Mouse (Mus musculus): Measurements from ENCODE around the gene Tns1. TPM values are rescaled to one million over a fixed set of nuclear protein-coding genes. Genes with fewer than 3 reads are reported as not detected.
A peak's percentile ranks its signal among the peaks of the same experiment; 100 is the strongest.

The Tns1 gene
- total and polyA plus RNA-seq, 3 experiments: 0.40 to 3.6 (median 0.89) TPM

DNA sequence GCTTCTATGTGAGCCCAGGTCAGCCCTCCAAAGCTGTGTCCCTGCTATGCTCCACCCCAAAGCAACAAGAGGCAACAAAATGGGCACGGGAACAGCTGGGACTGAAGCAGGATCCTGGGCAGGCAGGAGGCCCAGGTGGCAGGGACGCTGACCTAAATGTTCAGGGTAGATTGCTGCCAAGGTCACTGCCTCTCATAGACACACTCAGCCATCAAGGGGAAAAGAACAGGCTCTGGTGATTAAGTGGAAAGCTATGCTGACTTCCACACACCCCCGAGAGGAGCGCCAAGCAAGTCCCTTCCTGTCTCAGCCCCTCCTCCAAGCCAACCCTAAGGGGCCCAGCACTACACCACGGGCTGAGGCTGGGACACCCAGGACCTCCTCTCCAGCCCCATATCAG is 115.8 kb downstream of the Tns1 start:
- TF ChIP-seq USF2 (conservative IDR thresholded peaks at IDR 0.05; ENCODE audit: low read depth, low read length): no peak
- TF ChIP-seq E2F4 (IDR thresholded peaks at IDR 0.05; ENCODE audit: insufficient replicate concordance, low read depth, low read length): no peak
- no peak for TF ChIP-seq USF1 (IDR thresholded peaks at IDR 0.05; ENCODE audit: low read depth, low read length)
- TF ChIP-seq NELFE (IDR thresholded peaks at IDR 0.05; ENCODE audit: low read depth, low read length): no peak
- no peak for TF ChIP-seq MAX (IDR thresholded peaks at IDR 0.05; ENCODE audit: low read length)
- no peak for TF ChIP-seq EP300 (IDR thresholded peaks at IDR 0.05; ENCODE audit: low read length)
- TF ChIP-seq POLR2A (IDR thresholded peaks at IDR 0.05; ENCODE audit: low read depth, low read length): no peak
- TF ChIP-seq KAT2A (IDR thresholded peaks at IDR 0.05; ENCODE audit: insufficient replicate concordance, low read length): no peak
- no peak for TF ChIP-seq POLR2AphosphoS2 (IDR thresholded peaks at IDR 0.05; ENCODE audit: low read depth, low read length)
- TF ChIP-seq IRF4 (IDR thresholded peaks at IDR 0.05; ENCODE audit: low read depth, low read length): no peak
- TF ChIP-seq CHD1 (IDR thresholded peaks at IDR 0.05; ENCODE audit: low read depth, low read length): no peak
- no peak for TF ChIP-seq RAD21 (IDR thresholded peaks at IDR 0.05; ENCODE audit: low read depth, low read length)

DNA sequence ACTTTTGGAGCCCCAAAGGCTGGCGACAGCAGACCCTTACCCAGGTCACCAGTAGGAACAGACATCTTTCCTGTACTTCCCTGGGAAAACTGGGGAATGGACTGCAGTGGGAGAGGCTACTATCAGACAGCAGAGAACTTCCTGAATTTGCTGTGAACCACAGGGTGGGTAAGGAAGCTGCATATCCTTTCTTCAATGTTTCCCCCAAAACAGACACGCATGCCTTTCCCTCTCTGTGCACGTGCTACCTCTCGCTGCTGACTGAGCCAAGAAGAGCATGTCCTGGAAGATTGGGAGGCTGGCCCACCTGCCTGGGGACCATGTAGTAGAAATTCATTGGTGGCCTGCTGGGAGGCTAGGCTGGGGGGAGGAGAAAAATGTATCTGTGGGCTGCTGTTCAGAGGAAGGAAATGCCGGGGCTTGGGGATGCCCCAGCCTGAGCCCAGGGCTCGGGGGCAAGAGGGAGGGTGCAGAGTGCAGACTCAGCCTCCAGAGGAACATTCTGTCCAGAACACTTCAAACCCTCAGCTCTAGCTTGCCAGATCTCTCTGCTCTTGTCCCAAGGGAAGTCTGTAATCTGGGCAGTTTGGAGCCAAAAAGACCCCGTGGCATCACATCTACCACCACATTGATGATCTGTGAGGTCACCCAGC is 116.7 kb downstream of the Tns1 start:
- Histone ChIP-seq H3K27me3 (replicated peaks) (no peaks in the 10 kb centered on the region), H3K27ac (ENCODE audit: insufficient read depth, low read depth) (no peak overlapping the region), H3K4me2 (ENCODE audit: insufficient read depth, low read depth, poor library complexity, severe bottlenecking) (no peak overlapping the region), H3K36me3 (replicated peaks in 1 of 2; ENCODE audit: control insufficient read depth in 1 of 2, insufficient read depth in 1 of 2, low read length in 1 of 2) (no peaks in the 10 kb centered on the region), H3K79me2 (replicated peaks; ENCODE audit: control insufficient read depth, extremely low read depth, insufficient read depth, poor library complexity, severe bottlenecking) (no peaks in the 10 kb centered on the region), H3K9me3 (replicated peaks; ENCODE audit: low read length) (peaks cover 6% of the 10 kb centered on the region), H3K9ac (ENCODE audit: insufficient read depth, low read depth) (no peak overlapping the region), H3K4me1 (ENCODE audit: control insufficient read depth in 1 of 2, insufficient read depth in 2 of 2) (peaks cover 0 to 32% of the 10 kb centered on the region in 2 experiments; a peak in 2 of 4 replicates), H3K4me3 (replicated peaks in 1 of 3; ENCODE audit: low read depth in 2 of 3, low read length in 2 of 3, poor library complexity in 1 of 3) (no peak overlapping the region)
- dilution Hi-C loops (cut with MboI; ENCODE audit: extremely low pct_ligation_motif_present, extremely low pct_unique_long_range_greater_than_20kb, low sequenced_read_pairs) (no loop called here), in situ Hi-C loops (cut with MboI; ENCODE audit: low pct_ligation_motif_present, low pct_unique_long_range_greater_than_20kb, low sequenced_read_pairs) (no loop called here)
- peak; percentile 48 for DNase-seq (ENCODE audit: extremely low read depth)
- TF ChIP-seq BHLHE40 (IDR thresholded peaks at IDR 0.05; ENCODE audit: low read depth, low read length) (peak; percentile 19; the same call in 1 of the 2 replicates), HCFC1 (IDR thresholded peaks at IDR 0.05; ENCODE audit: low read depth, low read length) (no peak), E2F4 (IDR thresholded peaks at IDR 0.05; ENCODE audit: insufficient replicate concordance, low read depth, low read length) (no peak)

More for the DNA sequence above, 115.8 kb downstream of the Tns1 start:
- DNase-seq (ENCODE audit: extremely low read depth): no peak
- no peaks in the 10 kb centered on the region for H3K79me2 ChIP-seq (replicated peaks; ENCODE audit: control insufficient read depth, extremely low read depth, insufficient read depth, poor library complexity, severe bottlenecking)
- no peak overlapping the region for H3K4me2 ChIP-seq (ENCODE audit: insufficient read depth, low read depth, poor library complexity, severe bottlenecking)
- no peaks in the 10 kb centered on the region for H3K27me3 ChIP-seq (replicated peaks)
- no peak overlapping the region for H3K4me3 ChIP-seq (replicated peaks in 1 of 3; ENCODE audit: low read depth in 2 of 3, low read length in 2 of 3, poor library complexity in 1 of 3)
- H3K9me3 ChIP-seq (replicated peaks; ENCODE audit: low read length): peaks cover 6% of the 10 kb centered on the region
- H3K9ac ChIP-seq (ENCODE audit: insufficient read depth, low read depth): no peak overlapping the region
- H3K36me3 ChIP-seq (replicated peaks in 1 of 2; ENCODE audit: control insufficient read depth in 1 of 2, insufficient read depth in 1 of 2, low read length in 1 of 2): no peaks in the 10 kb centered on the region
- in situ Hi-C loops (cut with MboI; ENCODE audit: low pct_ligation_motif_present, low pct_unique_long_range_greater_than_20kb, low sequenced_read_pairs): no loop called here
- dilution Hi-C loops (cut with MboI; ENCODE audit: extremely low pct_ligation_motif_present, extremely low pct_unique_long_range_greater_than_20kb, low sequenced_read_pairs): no loop called here
- peaks cover 0 to 27% of the 10 kb centered on the region in 2 experiments; a peak in 2 of 4 replicates for H3K4me1 ChIP-seq (ENCODE audit: control insufficient read depth in 1 of 2, insufficient read depth in 2 of 2)
- no peak overlapping the region for H3K27ac ChIP-seq (ENCODE audit: insufficient read depth, low read depth)

Measured in CH12.LX (cell line).